Mouse (Mus musculus): ENCODE measurements around the gene Tesc. TPM values are rescaled to one million over a fixed set of nuclear protein-coding genes. Genes with fewer than 3 reads are reported as not detected.

Tesc gene
- polyA plus RNA-seq, 1 experiment from 2014 or later = 15.8 TPM

GRCm38 (mm10) chr5:118105536-118105935 lies 78.0 kb downstream of the Tesc start:
- no peak for DNase-seq (ENCODE audit: low spot score)

- no peak for DNase-seq (ENCODE audit: low spot score)
Observed at GRCm38 (mm10) chr5:118106667-118107066, 79.1 kb downstream of the Tesc start.

DNA sequence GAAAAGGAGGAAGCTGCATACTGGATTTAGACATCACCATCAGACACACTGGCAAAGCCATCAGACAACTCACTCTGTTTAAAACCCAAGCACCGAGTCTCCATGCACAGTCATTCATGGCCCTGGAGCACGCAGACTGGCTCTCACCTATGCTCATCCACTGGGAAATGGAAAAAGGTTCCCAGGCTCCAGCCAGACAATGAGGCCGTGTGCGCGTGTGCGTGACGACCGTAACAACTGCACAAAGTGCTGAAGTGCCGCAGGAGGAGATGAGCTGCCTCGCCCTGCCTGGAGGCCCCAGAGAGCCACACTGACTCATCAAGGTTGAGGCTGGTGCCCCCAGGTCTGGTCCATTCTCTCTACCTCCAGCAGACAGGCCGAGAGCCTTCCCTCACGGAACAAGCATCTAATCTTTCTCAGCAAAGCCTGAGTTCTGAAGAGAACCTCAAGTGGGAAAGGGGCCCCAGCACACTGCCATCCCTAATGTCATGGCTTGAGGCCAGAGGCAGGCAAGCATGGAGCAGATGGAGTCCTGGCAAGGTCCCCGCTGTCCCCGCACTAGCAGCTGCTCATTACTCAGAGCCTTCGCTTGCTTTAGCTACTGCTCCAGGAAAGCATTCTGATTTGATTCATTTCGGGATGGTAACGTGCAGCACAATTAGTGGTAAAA lies 80.7 kb downstream of the Tesc start:
- no peak for DNase-seq (ENCODE audit: low spot score)

- no peak for DNase-seq (ENCODE audit: low spot score)
Observed at GRCm38 (mm10) chr5:118108794-118109440, 81.4 kb downstream of the Tesc start.

Other genes starting within 250 kb of the Tesc start
- gene Nos1, start 246.7 kb upstream of the Tesc start, polyA plus RNA-seq (2015; fragmentation: Nextera tagmentation; extraction: Ambion mirVana) = 0.05 and 0.10 TPM in 2 replicates
- gene Fbxo21, start 51.0 kb upstream of the Tesc start, polyA plus RNA-seq (2015; fragmentation: Nextera tagmentation; extraction: Ambion mirVana) = 28.1 and 28.2 TPM in 2 replicates
- 8.1 TPM in 2 replicates for gene Fbxw8, start 127.7 kb downstream of the Tesc start, polyA plus RNA-seq (2015; fragmentation: Nextera tagmentation; extraction: Ambion mirVana)
- gene Hrk, start 136.9 kb downstream of the Tesc start, polyA plus RNA-seq (2015; fragmentation: Nextera tagmentation; extraction: Ambion mirVana) = 0.08 and 0.10 TPM in 2 replicates
- 0.51 and 0.58 TPM in 2 replicates for gene Rnft2, start 217.4 kb downstream of the Tesc start, polyA plus RNA-seq (2015; fragmentation: Nextera tagmentation; extraction: Ambion mirVana)
- gene 2410131K14Rik, start 217.5 kb downstream of the Tesc start, polyA plus RNA-seq (2015; fragmentation: Nextera tagmentation; extraction: Ambion mirVana) = 4.2 and 4.7 TPM in 2 replicates

Measured in thymus, postnatal 0 days (tissue).